Mouse (Mus musculus) midbrain, embryonic 12.5 days (tissue): ENCODE measurements around the gene Xcl1. TPM values are rescaled to one million over a fixed set of nuclear protein-coding genes. Genes with fewer than 3 reads are reported as not detected.
"Not testable (repeated sequence)": the region's sequence is repeated elsewhere in the genome, so short reads cannot be mapped to it uniquely, and the experiment has no call there.

Experiments used
- ATAC-seq: fragments of 200-750 bp; cut with Nextera tagmentation; 2 replicates; pipeline ENCODE4 v1.8.0; 2017; ENCODE audit warnings: low read depth, moderate TSS enrichment, moderate library complexity; ENCODE audit not compliant: low FRiP score
- H3K27ac ChIP-seq: fragments of 300-500 bp; sonication (generic); replicated peaks from 2 replicates; pipeline ENCODE4 v1.5.1; 2016; ENCODE audit warnings: mild to moderate bottlenecking
- H3K27me3 ChIP-seq: fragments of 300-500 bp; sonication (generic); 2 replicates; pipeline ENCODE4 v1.6.1; 2016; ENCODE audit warnings: mild to moderate bottlenecking
- H3K36me3 ChIP-seq: fragments of 300-500 bp; sonication (generic); 2 replicates; pipeline ENCODE4 v1.6.1; 2016
- H3K4me1 ChIP-seq: fragments of 300-500 bp; sonication (generic); 2 replicates; pipeline ENCODE4 v1.6.1; 2016
- H3K4me2 ChIP-seq: fragments of 300-500 bp; sonication (generic); replicated peaks from 2 replicates; pipeline ENCODE4 v1.6.1; 2016; ENCODE audit warnings: mild to moderate bottlenecking, moderate library complexity
- H3K4me3 ChIP-seq: fragments of 300-500 bp; sonication (generic); 2 replicates; pipeline ENCODE4 v1.5.1; 2016; ENCODE audit warnings: mild to moderate bottlenecking
- H3K9ac ChIP-seq: fragments of 300-500 bp; sonication (generic); replicated peaks from 2 replicates; pipeline ENCODE4 v1.6.1; 2016; ENCODE audit warnings: mild to moderate bottlenecking, moderate library complexity
- H3K9me3 ChIP-seq: fragments of 300-500 bp; sonication (generic); 2 replicates; pipeline ENCODE4 v1.6.1; 2016; ENCODE audit warnings: mild to moderate bottlenecking
- WGBS: fragments of 180-500 bp; shearing (Covaris S2); methylation state at CpG from one replicate; pipeline ENCODE4 v1.1.7; 2016; 5-methylcytosine and 5-hydroxymethylcytosine counted together
- polyA plus RNA-seq: library from polyadenylated mRNA; unstranded; fragments of >200 nt; fragmentation: Nextera tagmentation; extraction: Ambion mirVana; gene quantifications from 2 replicates; pipeline ENCODE4 v1.2.1, GENCODE M21; 2016

Xcl1 gene
- not detected in 2 replicates for polyA plus RNA-seq

DNA sequence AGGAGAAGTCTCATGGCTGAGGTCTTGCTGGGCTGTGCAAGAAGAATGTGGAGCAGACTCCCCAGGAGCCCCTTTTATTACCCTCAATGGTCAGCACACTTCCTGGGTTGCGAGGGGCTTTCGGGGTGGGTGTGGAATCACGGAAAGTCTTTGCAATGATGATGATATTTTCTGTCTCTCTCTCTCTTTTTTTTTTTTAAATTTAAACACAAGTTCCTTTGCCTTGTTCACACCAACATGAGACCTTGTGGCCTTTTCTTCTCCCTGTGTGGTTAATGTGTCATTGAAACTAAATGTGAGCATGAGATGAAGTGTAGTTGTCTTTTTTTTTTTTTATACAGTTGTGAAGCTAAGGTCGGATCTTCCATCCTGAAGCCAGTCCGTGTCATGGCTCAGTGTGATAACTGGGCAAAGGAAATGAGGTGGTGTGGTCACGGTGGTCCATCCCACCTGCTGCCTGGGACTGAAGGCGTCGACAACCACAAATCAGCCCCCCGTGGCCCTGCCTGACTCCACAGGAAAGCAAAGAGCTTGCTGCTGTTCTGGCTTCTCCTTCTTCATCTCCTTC, at the start of gene Xcl1:
Gene Xcl1 (minus strand): TSS at position 51 of the 568 bp plus-strand sequence.
- no peak within 1 kb of the TSS for H3K4me2 ChIP-seq
- H3K36me3 ChIP-seq = no peaks in the 10 kb centered on the region
- H3K4me3 ChIP-seq = no peak within 1 kb of the TSS
- WGBS = 82% methylated on average over 9 of the region's 9 CpGs
- H3K27me3 ChIP-seq = no peaks in the 10 kb centered on the region
- H3K9me3 ChIP-seq = no peaks in the 10 kb centered on the region
- no peak for ATAC-seq
- no peak within 1 kb of the TSS for H3K27ac ChIP-seq
- H3K9ac ChIP-seq = no peak within 1 kb of the TSS
- no peaks in the 10 kb centered on the region for H3K4me1 ChIP-seq

DNA sequence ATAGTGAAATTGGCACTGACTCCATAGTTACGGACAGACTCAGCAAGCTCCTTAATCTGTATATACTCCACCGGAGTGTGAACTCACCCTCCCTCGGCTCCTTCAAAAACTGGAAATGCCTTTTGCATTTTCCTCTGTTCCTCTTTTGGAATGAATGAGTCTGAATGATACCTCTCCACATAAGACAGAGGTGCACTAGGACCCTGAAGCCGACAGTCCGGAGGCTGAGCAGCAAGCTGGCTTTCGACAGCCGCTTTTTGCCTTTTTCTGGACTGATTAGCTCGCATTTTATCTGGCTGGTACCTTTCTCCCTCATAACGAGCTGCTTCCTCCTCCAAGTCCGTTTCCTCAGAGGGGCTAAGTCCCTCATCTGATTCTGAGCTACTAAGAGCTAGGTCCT, 49.4 kb upstream of the Xcl1 start:
- H3K27me3 ChIP-seq, ATAC-seq, H3K9me3 ChIP-seq, H3K4me2 ChIP-seq, H3K4me3 ChIP-seq, H3K27ac ChIP-seq, H3K36me3 ChIP-seq, H3K4me1 ChIP-seq, H3K9ac ChIP-seq: not testable (repeated sequence)
- 93% methylated on average over 10 of the region's 10 CpGs for WGBS

DNA sequence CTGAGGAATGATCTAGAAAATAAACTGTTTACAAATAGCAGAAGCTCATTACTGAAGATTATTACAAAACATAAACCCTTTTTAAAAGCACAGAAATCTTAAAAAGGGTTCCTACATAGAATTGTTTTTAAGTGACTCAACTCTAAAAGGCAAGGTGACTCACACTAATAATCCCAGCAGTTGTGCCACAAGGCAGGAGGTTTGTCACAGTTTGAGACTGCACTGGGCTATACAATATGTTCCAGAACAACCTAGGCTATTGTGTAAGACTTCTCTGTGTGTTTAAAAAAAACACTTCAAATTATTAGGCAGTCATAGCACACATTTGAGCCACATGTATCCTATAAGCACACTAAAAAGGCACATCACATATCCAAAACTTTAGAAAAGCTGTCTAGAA, 42.0 kb upstream of the Xcl1 start:
- Histone ChIP-seq H3K4me1 (peaks cover 9% of the 10 kb centered on the region), H3K4me3 (no peak overlapping the region), H3K27ac (no peak overlapping the region), H3K36me3 (no peaks in the 10 kb centered on the region), H3K4me2 (no peak overlapping the region), H3K9me3 (no peaks in the 10 kb centered on the region), H3K9ac (no peak overlapping the region), H3K27me3 (no peaks in the 10 kb centered on the region)
- ATAC-seq = no peak

DNA sequence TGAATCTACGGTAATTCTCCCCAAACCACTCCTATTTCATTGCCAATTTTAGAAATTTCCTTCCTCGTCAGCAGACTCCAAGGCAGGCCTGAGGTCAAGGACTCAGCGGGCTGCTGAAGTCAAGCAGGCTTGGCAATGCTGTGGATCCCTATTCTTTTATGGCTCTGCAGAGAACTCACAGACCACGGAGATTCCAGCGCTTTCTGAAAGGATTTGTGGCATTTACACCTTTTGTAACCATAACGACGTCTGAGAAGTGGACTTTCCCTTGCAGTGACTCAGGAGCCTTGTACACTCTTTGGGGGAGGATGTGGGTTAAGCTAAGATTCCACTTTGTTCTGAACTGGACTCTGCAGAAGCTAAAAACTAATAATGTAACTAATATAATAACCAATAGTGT, 40.4 kb upstream of the Xcl1 start:
- H3K27ac ChIP-seq = no peak overlapping the region
- H3K9me3 ChIP-seq = no peaks in the 10 kb centered on the region
- H3K36me3 ChIP-seq = no peaks in the 10 kb centered on the region
- H3K9ac ChIP-seq = no peak overlapping the region
- no peak for ATAC-seq
- H3K27me3 ChIP-seq = no peaks in the 10 kb centered on the region
- peaks cover 9% of the 10 kb centered on the region for H3K4me1 ChIP-seq
- H3K4me3 ChIP-seq = no peak overlapping the region
- H3K4me2 ChIP-seq = no peak overlapping the region
- whole genome bisulfite sequencing = 79% methylated on average over 7 of the region's 7 CpGs

DNA sequence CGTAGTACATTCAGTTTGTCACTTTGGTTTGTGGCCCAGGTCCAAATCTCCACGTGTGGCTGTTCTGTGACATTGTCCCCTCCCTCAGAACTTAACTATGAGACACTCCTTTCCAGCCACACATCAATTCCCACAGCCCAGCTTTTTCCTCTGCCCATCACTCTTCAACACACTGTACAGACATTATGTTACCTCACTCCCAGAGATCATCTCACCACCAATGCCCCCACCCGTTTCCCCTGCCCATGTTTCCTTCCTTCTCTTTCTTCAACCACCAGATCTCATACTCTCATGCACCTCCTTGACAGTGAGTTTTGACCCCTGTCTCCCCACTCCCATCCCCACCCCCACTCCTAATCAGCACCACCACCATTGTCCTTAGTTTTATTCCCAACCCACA, 39.9 kb upstream of the Xcl1 start:
- peaks cover 9% of the 10 kb centered on the region for H3K4me1 ChIP-seq
- H3K27me3 ChIP-seq = no peaks in the 10 kb centered on the region; the same call in 1 of the 2 replicates
- no peak overlapping the region for H3K27ac ChIP-seq
- H3K4me3 ChIP-seq = no peak overlapping the region
- no peaks in the 10 kb centered on the region for H3K36me3 ChIP-seq
- no peak for ATAC-seq
- no peak overlapping the region for H3K4me2 ChIP-seq
- no peak overlapping the region for H3K9ac ChIP-seq
- H3K9me3 ChIP-seq = no peaks in the 10 kb centered on the region
- 93% methylated on average over 3 of the region's 3 CpGs for WGBS

DNA sequence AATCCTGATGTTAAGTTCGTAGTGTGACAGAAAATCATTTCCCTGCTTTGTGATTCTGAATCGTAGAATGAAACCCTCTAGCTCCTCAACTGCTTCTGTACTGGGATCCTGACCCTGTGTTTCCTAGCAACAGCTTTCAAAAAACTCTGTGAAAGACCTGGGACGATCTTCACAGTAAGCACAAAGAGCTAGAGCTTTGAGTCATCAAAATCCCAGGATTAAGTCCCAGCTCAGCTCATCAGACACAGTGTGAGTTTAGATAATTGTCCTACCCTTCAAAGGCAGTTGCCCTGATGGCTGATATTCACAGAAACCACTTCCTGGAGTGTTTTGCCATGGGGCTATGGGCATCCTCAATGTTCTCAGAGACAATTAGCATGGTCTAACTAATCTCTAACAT, 38.5 kb upstream of the Xcl1 start:
- Histone ChIP-seq H3K36me3 (no peaks in the 10 kb centered on the region), H3K4me2 (no peak overlapping the region), H3K27me3 (no peaks in the 10 kb centered on the region; the same call in 1 of the 2 replicates), H3K4me1 (peaks cover 9% of the 10 kb centered on the region), H3K9ac (no peak overlapping the region), H3K9me3 (no peaks in the 10 kb centered on the region), H3K27ac (0 out of 2 replicates have a peak overlapping the region, but pooled peaks have one; percentile 26), H3K4me3 (no peak overlapping the region)
- WGBS = 6% methylated on average over 3 of the region's 3 CpGs
- peak; percentile 73; the same call in 1 of the 2 replicates for ATAC-seq

DNA sequence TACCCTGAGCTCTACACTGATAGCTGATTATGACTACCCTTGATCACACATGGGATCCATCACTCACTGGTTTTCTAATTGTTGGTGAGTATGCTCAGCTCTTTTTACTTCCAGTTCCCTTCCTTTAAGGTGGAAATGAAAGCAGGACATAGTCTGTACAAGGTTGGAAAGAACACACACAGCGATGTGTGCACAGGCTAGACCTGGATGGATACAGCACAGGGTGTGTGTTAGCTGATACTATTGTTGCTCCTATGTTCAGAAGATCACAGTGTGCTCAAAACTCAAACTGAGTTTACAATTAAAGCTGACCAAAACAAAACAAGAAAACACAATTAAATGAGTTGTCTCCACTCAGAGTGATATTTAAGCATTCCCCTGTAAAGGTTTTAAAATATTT, 38.0 kb upstream of the Xcl1 start:
- Histone ChIP-seq H3K9me3 (no peaks in the 10 kb centered on the region), H3K36me3 (no peaks in the 10 kb centered on the region), H3K27ac (no peak overlapping the region), H3K4me1 (peaks cover 9% of the 10 kb centered on the region), H3K9ac (no peak overlapping the region), H3K27me3 (no peaks in the 10 kb centered on the region; the same call in 1 of the 2 replicates), H3K4me3 (no peak overlapping the region), H3K4me2 (no peak overlapping the region)
- WGBS = 81% methylated on average over 1 of the region's 1 CpGs
- ATAC-seq = no peak

DNA sequence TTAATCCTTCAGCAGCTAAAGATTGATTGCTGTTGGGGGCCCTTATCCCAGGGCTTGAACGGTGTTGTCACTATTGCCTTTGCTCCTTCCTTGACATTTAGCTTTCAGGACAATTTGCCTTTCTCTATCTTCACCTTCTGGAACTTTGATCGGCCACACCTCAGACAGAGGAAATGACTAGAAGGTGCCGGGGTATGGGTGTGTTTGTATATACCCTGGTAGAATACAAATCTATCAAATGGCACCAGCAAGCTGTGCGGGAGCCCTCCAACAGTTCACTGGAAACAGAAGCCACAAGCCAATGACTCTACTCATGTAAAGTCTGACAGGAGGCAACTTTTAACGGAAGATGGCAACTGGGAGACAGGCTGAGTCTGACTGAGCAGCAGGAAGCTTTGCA, 37.4 kb upstream of the Xcl1 start:
- Histone ChIP-seq H3K4me2 (no peak overlapping the region), H3K36me3 (no peaks in the 10 kb centered on the region), H3K27ac (no peak overlapping the region), H3K9me3 (no peaks in the 10 kb centered on the region), H3K9ac (no peak overlapping the region), H3K4me1 (peaks cover 9% of the 10 kb centered on the region), H3K27me3 (no peaks in the 10 kb centered on the region; the same call in 1 of the 2 replicates), H3K4me3 (no peak overlapping the region)
- WGBS = 80% methylated on average over 5 of the region's 5 CpGs
- no peak for ATAC-seq

DNA sequence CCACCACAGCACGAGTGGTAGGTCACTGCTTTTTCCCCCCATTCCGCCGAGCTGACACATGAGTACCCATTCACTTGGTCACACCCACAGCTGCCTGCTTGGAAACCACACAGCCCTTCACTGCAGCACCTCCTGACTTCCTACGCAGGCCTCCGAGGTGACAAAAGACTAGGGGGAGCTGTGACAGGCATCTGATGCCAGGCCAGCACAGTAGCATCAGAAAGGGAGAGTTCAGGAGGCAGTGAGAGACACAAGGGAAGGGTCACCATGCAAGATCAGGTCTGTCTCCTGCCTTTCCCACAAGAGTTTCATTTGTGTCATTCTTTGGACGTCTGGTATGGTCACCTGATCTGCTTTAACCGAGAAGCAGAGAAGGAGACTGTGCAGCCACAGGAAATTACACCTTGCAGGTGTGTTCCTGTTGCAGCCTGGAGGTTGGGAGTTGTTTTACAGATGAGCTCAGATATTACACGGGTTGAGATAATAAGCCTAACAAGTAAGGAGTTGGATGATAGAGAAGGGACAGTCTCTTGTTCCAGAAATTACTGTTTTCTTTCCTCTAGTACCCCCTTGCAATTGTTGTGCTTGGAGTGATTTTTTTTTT, 30.9 kb upstream of the Xcl1 start:
- WGBS = 62% methylated on average over 8 of the region's 8 CpGs
- no peak overlapping the region for H3K4me2 ChIP-seq
- no peaks in the 10 kb centered on the region for H3K4me1 ChIP-seq
- peaks cover 8% of the 10 kb centered on the region for H3K27me3 ChIP-seq
- H3K36me3 ChIP-seq = no peaks in the 10 kb centered on the region
- no peak overlapping the region for H3K4me3 ChIP-seq
- no peak overlapping the region for H3K9ac ChIP-seq
- no peaks in the 10 kb centered on the region for H3K9me3 ChIP-seq
- H3K27ac ChIP-seq = no peak overlapping the region
- ATAC-seq = no peak

DNA sequence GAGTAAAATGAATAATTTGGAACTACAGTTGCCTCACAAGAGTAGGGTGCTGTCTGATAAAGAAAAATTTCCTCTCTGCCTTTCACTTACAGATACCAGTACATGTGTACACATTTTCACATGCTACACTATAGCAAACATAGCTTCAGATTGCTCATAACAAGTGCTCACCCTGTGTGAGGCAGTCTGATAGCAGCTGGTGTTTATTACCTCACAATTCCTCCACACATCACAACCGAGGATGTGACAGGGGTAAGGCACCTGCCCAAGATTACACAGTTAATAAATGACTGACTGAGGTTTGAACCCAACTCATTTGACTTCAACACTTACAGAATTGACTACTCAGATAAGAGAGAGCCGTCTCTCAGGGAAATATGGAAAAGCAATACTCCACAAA, 25.3 kb upstream of the Xcl1 start:
- no peaks in the 10 kb centered on the region for H3K36me3 ChIP-seq
- no peaks in the 10 kb centered on the region for H3K9me3 ChIP-seq
- H3K27ac ChIP-seq = no peak overlapping the region
- no peak for ATAC-seq
- peaks cover 7% of the 10 kb centered on the region; the same call in 1 of the 2 replicates for H3K4me1 ChIP-seq
- H3K4me2 ChIP-seq = no peak overlapping the region
- 66% methylated on average over 2 of the region's 2 CpGs for WGBS
- H3K4me3 ChIP-seq = no peak overlapping the region
- H3K27me3 ChIP-seq = peaks cover 12% of the 10 kb centered on the region; the same call in 1 of the 2 replicates
- H3K9ac ChIP-seq = no peak overlapping the region

DNA sequence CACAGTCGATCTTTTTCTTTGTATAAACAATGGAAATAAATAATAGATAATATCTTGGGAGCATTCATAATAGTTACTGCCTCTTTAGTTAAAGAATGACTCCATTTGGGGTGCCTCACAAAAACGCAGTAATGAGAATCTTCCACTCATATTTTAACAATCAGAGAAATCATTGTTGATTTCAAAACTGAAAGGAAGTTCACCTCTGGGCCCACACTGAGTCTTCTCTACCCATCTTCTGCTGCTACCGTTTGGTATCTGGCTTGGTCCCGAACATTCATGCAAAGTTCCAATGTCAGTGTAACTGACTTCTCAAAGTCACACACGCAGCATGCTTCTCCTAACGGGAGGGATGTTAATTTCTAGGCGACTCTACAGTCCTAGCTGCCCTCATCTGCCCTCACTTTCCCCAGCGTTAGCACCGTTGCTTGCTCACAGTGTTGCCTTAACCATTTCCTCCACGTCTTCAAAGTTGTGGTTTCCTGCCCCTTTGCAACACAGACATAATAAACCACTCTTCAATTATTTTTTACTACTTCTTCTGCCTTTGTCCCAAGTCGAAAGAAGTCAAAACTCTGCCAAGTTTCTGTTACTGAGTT, 24.6 kb upstream of the Xcl1 start:
- Histone ChIP-seq H3K4me2 (no peak overlapping the region), H3K27ac (no peak overlapping the region), H3K4me1 (peaks cover 7% of the 10 kb centered on the region; the same call in 1 of the 2 replicates), H3K27me3 (peaks cover 12% of the 10 kb centered on the region; the same call in 1 of the 2 replicates), H3K4me3 (no peak overlapping the region), H3K36me3 (no peaks in the 10 kb centered on the region), H3K9ac (no peak overlapping the region), H3K9me3 (no peaks in the 10 kb centered on the region)
- WGBS = 33% methylated on average over 11 of the region's 11 CpGs
- ATAC-seq = no peak

DNA sequence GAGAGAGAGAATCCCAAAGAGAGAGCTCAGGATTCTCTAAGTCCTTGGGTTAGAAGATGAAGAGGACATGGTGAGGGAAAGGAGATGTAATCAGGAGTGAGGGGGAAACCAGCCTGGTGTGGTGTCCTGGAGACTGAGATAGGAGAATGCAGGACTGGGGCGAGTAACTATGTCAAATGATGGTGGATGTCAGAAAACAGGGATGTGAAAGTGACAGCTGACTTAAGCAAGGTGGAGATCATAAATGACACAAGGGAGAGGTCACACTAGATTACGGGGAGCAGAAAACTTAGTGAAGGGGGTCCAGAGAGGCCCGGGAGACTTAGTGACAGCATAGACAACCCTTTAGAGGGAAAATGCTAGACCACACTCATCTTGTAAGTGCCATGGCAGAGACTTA, 23.8 kb upstream of the Xcl1 start:
- no peak for ATAC-seq
- WGBS = 84% methylated on average over 3 of the region's 3 CpGs
- H3K9ac ChIP-seq = no peak overlapping the region
- peaks cover 7% of the 10 kb centered on the region; the same call in 1 of the 2 replicates for H3K4me1 ChIP-seq
- H3K4me2 ChIP-seq = no peak overlapping the region
- H3K27me3 ChIP-seq = peaks cover 12% of the 10 kb centered on the region; the same call in 1 of the 2 replicates
- no peak overlapping the region for H3K27ac ChIP-seq
- no peak overlapping the region for H3K4me3 ChIP-seq
- no peaks in the 10 kb centered on the region for H3K9me3 ChIP-seq
- no peaks in the 10 kb centered on the region for H3K36me3 ChIP-seq
